Mouse (Mus musculus) testis, postnatal 10 days (tissue): ENCODE data around the gene Rpl37.

Source experiments
- DNase-seq: peaks from one replicate; pipeline ENCODE4 v3.0.0; 2021; ENCODE audit warnings: low spot score

Gene Rpl37

GRCm38 (mm10) chr15:5152171-5152570 lies 35.7 kb downstream of the Rpl37 start:
- no peak for DNase-seq

DNA sequence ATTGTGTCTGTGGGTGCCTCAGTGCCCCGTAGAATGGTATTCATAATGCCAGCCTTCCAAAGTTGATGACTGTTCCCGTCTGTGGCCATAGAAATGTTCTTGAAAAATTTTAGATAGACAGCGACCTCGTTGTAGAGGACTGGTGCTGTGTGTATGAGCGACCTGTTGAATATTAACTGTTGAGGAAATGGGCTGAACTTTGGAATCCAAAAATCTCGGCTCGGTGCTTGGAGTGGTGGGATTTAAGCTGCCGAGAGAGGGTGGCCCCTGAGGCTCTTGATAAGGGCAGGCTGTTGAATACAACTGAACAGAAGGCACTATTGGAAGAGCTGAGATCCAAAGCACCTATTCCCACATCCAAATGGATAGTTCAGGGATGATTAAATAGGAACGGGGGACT lies 38.2 kb downstream of the Rpl37 start:
- no peak for DNase-seq

- no peak for DNase-seq
Observed at GRCm38 (mm10) chr15:5155093-5155492, 38.6 kb downstream of the Rpl37 start.

- no peak for DNase-seq
Observed at GRCm38 (mm10) chr15:5156355-5156754, 39.9 kb downstream of the Rpl37 start.

DNA sequence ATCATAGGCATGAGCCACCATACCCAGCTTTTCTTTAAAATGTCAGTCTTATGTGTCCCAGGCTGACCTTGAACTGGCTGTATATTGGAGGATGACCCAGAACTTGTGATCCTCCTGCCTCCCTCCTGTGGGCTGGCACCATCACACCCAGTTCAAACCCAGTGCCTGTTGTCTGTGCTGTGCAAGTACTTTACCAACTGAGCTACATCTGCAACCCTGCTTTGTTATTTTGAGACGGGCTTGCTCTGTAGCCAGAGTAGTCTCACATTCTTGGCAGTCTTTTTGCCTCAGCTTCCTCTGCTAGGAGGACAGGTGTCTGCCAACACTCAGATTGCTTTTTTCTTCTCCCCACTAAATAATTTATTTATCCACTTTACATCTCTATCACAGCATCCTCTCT lies 40.9 kb downstream of the Rpl37 start:
- no peak for DNase-seq

DNA sequence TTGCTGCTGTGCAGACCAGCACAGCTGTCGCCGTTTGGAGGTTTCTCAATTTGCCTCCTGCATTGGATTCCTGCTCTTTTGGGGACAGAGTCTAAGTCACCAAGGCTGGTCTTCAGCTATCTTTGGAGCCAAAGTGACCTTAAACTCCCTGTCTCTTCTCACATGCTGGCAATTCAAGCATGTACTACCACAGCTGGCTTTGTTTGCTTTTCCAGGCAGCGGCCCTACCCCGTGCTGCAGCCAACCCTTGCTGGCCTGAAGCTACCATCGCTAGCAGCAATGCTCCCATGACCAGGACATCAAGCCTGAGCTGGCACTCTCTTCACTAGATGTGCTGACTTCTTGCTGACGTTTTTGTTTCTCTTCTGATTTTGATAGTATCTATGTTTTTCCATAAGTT lies 42.4 kb downstream of the Rpl37 start:
- no peak for DNase-seq

- no peak for DNase-seq
Observed at GRCm38 (mm10) chr15:5165121-5165773, 48.8 kb downstream of the Rpl37 start.
